Mouse (Mus musculus): ENCODE data around the gene Cacna1f. TPM values are rescaled to one million over a fixed set of nuclear protein-coding genes. Genes with fewer than 3 reads are reported as not detected.
A peak's percentile ranks its signal among the peaks of the same experiment; 100 is the strongest.

Cacna1f gene
- polyA plus RNA-seq, 1 experiment from 2014 or later, result 0.04 TPM

DNA sequence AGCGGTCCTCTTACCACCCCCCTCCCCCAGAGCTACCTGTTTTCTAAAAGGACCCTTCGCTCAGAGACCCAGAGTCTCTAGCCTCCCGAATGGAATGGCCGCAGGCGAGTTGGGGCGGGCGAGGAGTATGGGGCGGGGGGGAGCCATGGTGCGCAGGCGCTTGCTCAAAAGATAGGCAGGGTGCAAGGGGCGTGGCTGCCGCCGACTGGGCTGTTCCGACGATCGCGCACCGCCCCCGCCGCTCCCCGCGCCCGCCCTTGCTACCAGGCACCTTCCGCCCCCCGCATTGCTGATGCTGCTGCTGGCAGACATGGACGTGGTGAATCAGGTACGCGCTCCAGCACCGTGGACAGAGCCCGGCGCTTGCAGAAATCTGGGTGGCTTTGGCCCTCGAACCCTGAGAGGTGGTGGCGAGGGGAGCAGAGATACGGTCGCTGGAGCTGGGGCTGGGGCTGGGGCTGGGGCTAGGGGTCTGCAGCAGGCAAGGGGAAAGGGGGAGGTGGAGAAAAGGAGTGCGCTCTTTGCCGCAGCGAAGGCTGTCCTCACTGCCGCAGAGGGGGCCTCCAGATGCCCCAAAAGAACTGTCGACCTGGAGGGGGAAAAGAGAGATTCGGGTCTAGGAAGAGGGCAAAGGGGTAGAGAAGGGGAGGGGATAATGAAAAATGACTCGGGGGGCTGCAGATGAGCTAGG lies 31.7 kb downstream of the Cacna1f start, which contains the start of gene Syp:
Gene Syp (plus strand): TSS at position 71 of the 691 bp plus-strand sequence.
- Histone ChIP-seq H3K9me3 (no peaks in the 10 kb centered on the region), H3K27ac (no peak within 1 kb of the TSS), H3K27me3 (peaks cover 12% of the 10 kb centered on the region), H3K4me3 (peak within 1 kb of the TSS; percentile 29), H3K4me2 (replicated peaks) (peak within 1 kb of the TSS; percentile 44), H3K4me1 (no peaks in the 10 kb centered on the region), H3K9ac (no peak within 1 kb of the TSS), H3K36me3 (no peaks in the 10 kb centered on the region)
- WGBS, result 12% methylated on average over 38 of the region's 42 CpGs
- peak; percentile 82; the same call in 1 of the 2 replicates for ATAC-seq (ENCODE audit: insufficient number of reproducible peaks, insufficient read depth, low FRiP score, low TSS enrichment)

GRCm38 (mm10) chrX:7639536-7640325 lies 32.8 kb downstream of the Cacna1f start:
- H3K27ac ChIP-seq, result no peak overlapping the region
- no peaks in the 10 kb centered on the region for H3K36me3 ChIP-seq
- no peak overlapping the region for H3K9ac ChIP-seq
- no peaks in the 10 kb centered on the region for H3K9me3 ChIP-seq
- no peaks in the 10 kb centered on the region for H3K4me1 ChIP-seq
- H3K4me2 ChIP-seq (replicated peaks), result no peak overlapping the region
- no peak overlapping the region for H3K4me3 ChIP-seq
- H3K27me3 ChIP-seq, result peaks cover 12% of the 10 kb centered on the region
- no peak for ATAC-seq (ENCODE audit: insufficient number of reproducible peaks, insufficient read depth, low FRiP score, low TSS enrichment)
- 19% methylated on average over 13 of the region's 13 CpGs for WGBS

- Histone ChIP-seq H3K4me2 (replicated peaks) (no peak overlapping the region), H3K9me3 (no peaks in the 10 kb centered on the region), H3K36me3 (no peaks in the 10 kb centered on the region), H3K4me3 (no peak overlapping the region), H3K27ac (no peak overlapping the region), H3K9ac (no peak overlapping the region), H3K27me3 (peaks cover 12% of the 10 kb centered on the region), H3K4me1 (no peaks in the 10 kb centered on the region)
- 30% methylated on average over 12 of the region's 12 CpGs for WGBS
- no peak for ATAC-seq (ENCODE audit: insufficient number of reproducible peaks, insufficient read depth, low FRiP score, low TSS enrichment)
Observed at GRCm38 (mm10) chrX:7640785-7641184, 33.9 kb downstream of the Cacna1f start.

DNA sequence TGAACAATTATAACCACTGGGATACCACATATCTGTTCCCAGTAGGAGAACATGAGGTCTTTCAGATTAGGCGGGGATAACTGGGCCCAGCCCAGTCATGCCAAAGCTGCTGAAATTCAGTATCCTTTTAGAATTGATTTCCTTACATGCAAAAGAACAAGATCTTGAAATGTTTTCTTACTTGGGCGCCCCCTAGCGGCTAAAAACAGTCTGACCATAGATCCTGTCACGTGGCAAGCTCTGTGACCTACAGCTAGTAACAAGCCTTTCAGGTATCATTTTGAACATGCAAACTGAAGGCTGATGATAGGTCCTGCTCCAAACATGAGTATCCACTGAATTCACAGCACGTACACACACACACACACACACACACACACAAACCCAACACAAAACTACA lies 38.5 kb downstream of the Cacna1f start:
- Histone ChIP-seq H3K4me1 (no peaks in the 10 kb centered on the region), H3K27ac (no peak overlapping the region), H3K27me3 (peaks cover 4% of the 10 kb centered on the region), H3K9ac (no peak overlapping the region), H3K36me3 (no peaks in the 10 kb centered on the region), H3K4me3 (no peak overlapping the region), H3K4me2 (replicated peaks) (no peak overlapping the region), H3K9me3 (no peaks in the 10 kb centered on the region)
- ATAC-seq (ENCODE audit: insufficient number of reproducible peaks, insufficient read depth, low FRiP score, low TSS enrichment), result no peak
- WGBS, result 20% methylated on average over 5 of the region's 5 CpGs

DNA sequence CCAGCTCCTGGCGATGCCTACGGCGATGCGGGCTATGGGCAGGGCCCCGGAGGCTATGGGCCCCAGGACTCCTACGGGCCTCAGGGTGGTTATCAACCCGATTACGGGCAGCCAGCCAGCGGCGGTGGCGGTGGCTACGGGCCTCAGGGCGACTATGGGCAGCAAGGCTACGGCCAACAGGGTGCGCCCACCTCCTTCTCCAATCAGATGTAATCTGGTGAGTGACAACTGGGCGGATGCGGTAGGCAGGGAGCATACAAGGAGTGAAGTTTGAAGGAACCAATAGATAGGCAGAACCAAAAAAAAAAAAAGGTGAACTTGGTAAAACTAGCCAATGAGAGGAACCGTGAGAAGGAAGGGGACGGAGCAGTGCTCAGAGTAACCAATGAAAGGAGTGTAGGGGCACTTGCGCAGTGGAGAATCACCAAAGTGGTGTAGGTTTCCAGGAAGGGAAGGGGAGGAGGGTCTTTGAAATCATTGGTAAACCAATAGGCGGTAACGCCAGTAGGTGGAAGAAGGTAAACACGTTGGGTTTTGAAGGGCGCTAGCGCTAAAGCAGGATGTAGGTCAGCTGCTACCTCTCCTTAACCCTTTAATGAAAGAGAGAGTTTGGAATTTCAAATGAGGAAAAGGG lies 41.9 kb downstream of the Cacna1f start:
- Histone ChIP-seq H3K27ac (peak overlapping the region; percentile 70; the same call in 1 of the 2 replicates), H3K4me1 (no peaks in the 10 kb centered on the region), H3K36me3 (no peaks in the 10 kb centered on the region), H3K9me3 (no peaks in the 10 kb centered on the region), H3K9ac (peak overlapping the region; percentile 53), H3K4me3 (peak overlapping the region; percentile 46), H3K27me3 (no peaks in the 10 kb centered on the region), H3K4me2 (replicated peaks) (peak overlapping the region; percentile 51)
- WGBS, result 19% methylated on average over 25 of the region's 25 CpGs
- ATAC-seq (ENCODE audit: insufficient number of reproducible peaks, insufficient read depth, low FRiP score, low TSS enrichment), result peak; percentile 98

DNA sequence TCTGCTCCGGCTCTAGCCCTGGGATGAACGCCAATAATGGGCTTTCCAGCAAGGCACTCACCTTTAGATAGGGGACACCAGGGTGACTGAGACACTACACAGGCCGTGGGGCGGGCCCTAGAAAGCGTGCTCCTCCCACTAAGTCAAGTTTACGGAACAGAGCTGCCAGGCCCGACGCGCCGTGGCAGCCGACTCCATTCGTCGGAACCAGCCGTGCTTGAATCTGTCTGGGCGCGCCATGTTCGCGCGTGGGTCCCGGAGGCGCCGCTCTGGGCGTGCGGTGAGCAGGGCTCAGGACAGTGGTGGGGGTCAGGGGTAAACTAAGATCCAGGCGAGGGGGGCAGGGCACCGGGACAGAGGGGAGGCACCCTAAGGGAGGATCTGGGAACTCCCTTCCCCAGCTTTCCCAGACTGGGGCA lies 50.3 kb downstream of the Cacna1f start, which contains the start of gene Prickle3:
Gene Prickle3 (plus strand): TSS at position 40 of the 419 bp plus-strand sequence.
- H3K9ac ChIP-seq, result peak within 1 kb of the TSS; percentile 53
- no peaks in the 10 kb centered on the region for H3K4me1 ChIP-seq
- H3K4me2 ChIP-seq (replicated peaks), result peak within 1 kb of the TSS; percentile 47
- 0 out of 2 replicates have a peak within 1 kb of the TSS, but pooled peaks have one; percentile 17 for H3K27ac ChIP-seq
- peak within 1 kb of the TSS; percentile 39 for H3K4me3 ChIP-seq
- 22% methylated on average over 26 of the region's 26 CpGs for WGBS
- peak; percentile 74; the same call in 1 of the 2 replicates for ATAC-seq (ENCODE audit: insufficient number of reproducible peaks, insufficient read depth, low FRiP score, low TSS enrichment)
- H3K27me3 ChIP-seq, result no peaks in the 10 kb centered on the region
- no peaks in the 10 kb centered on the region for H3K9me3 ChIP-seq
- no peaks in the 10 kb centered on the region for H3K36me3 ChIP-seq

DNA sequence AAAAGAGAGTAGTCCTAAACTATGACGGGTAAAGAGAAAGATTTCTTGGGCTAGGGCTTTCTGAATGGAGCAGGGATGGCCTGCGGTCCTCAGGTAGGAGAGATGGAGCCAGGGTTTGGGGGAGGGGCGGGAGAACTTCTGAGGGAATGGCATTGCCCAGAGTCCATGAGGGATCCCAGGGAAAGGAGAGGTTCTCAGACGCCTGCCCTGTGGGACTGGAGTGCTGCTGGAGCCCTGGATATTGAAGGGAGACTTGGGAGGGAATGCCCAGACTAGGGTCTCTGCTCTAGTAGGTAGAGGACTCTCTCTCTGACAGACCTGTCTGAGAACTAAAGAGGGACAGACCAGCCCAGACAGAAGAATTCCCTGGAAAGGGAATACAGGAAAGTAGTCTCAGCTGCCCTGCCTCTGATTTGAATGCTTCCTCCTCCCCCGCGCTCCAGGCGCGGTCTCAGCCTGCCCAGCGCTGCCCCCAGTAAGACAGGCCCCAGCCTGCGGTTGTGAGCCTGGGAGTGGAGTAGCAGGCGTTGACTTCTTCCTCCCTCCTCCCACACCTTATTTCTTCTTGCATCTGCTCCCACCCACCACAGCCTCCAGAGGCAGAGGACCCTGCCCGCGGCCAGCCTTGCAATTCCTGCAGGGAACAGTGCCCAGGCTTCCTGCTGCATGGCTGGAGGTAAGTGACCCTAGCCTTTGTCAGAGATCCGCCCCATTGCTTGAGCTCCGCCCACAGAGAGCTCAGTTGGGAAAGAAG lies 51.3 kb downstream of the Cacna1f start:
- 0 out of 2 replicates have a peak overlapping the region, but pooled peaks have one; percentile 17 for H3K27ac ChIP-seq
- no peaks in the 10 kb centered on the region for H3K4me1 ChIP-seq
- H3K9me3 ChIP-seq, result no peaks in the 10 kb centered on the region
- H3K27me3 ChIP-seq, result no peaks in the 10 kb centered on the region
- peak overlapping the region; percentile 39; the same call in 1 of the 2 replicates for H3K4me3 ChIP-seq
- no peak overlapping the region for H3K9ac ChIP-seq
- ATAC-seq (ENCODE audit: insufficient number of reproducible peaks, insufficient read depth, low FRiP score, low TSS enrichment), result peak; percentile 76; the same call in 1 of the 2 replicates
- 25% methylated on average over 15 of the region's 15 CpGs for WGBS
- no peaks in the 10 kb centered on the region for H3K36me3 ChIP-seq
- H3K4me2 ChIP-seq (replicated peaks), result peak overlapping the region; percentile 47

GRCm38 (mm10) chrX:7658785-7659589 lies 52.1 kb downstream of the Cacna1f start:
- Histone ChIP-seq H3K9me3 (no peaks in the 10 kb centered on the region), H3K36me3 (no peaks in the 10 kb centered on the region), H3K9ac (no peak overlapping the region), H3K4me1 (no peaks in the 10 kb centered on the region), H3K4me2 (replicated peaks) (peak overlapping the region; percentile 47; the same call in 1 of the 2 replicates), H3K27me3 (no peaks in the 10 kb centered on the region), H3K27ac (no peak overlapping the region), H3K4me3 (no peak overlapping the region)
- 65% methylated on average over 10 of the region's 11 CpGs for WGBS
- ATAC-seq (ENCODE audit: insufficient number of reproducible peaks, insufficient read depth, low FRiP score, low TSS enrichment), result peak; percentile 31; the same call in 1 of the 2 replicates

- Histone ChIP-seq H3K27ac (no peak overlapping the region), H3K9ac (no peak overlapping the region), H3K27me3 (no peaks in the 10 kb centered on the region), H3K4me3 (no peak overlapping the region), H3K9me3 (no peaks in the 10 kb centered on the region), H3K36me3 (no peaks in the 10 kb centered on the region), H3K4me1 (no peaks in the 10 kb centered on the region), H3K4me2 (replicated peaks) (no peak overlapping the region)
- no peak for ATAC-seq (ENCODE audit: insufficient number of reproducible peaks, insufficient read depth, low FRiP score, low TSS enrichment)
- WGBS, result 81% methylated on average over 4 of the region's 4 CpGs
Observed at GRCm38 (mm10) chrX:7661086-7661485, 54.2 kb downstream of the Cacna1f start.

DNA sequence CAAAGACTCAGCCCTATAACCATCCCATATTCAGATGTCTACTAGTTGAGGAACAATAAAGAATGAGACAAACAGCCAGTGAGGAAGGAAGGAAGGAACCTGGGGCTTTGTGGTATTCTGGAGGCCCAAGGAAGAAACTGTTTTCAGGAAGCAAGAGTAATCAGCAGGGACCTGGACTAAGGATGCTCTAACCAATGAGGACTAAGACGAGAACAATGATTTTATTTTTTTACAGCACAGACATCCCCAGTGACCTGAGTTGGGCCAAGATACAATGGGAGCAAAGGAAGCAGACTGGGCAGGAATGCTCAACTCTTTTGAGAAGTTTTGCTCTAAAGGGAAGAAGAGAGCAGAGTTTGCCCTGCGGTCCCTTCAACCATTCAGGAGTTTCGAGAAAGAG lies 56.1 kb downstream of the Cacna1f start:
- no peak for ATAC-seq (ENCODE audit: insufficient number of reproducible peaks, insufficient read depth, low FRiP score, low TSS enrichment)
- 79% methylated on average over 3 of the region's 3 CpGs for WGBS
- Histone ChIP-seq H3K27ac (no peak overlapping the region), H3K4me1 (no peaks in the 10 kb centered on the region), H3K9me3 (no peaks in the 10 kb centered on the region), H3K27me3 (no peaks in the 10 kb centered on the region), H3K4me2 (replicated peaks) (no peak overlapping the region), H3K36me3 (no peaks in the 10 kb centered on the region), H3K9ac (no peak overlapping the region), H3K4me3 (no peak overlapping the region)

Measured in embryonic facial prominence, embryonic 12.5 days (tissue).